Mouse (Mus musculus): Measurements from ENCODE around the gene Zbtb22. TPM values are rescaled to one million over a fixed set of nuclear protein-coding genes. Genes with fewer than 3 reads are reported as not detected.

The Zbtb22 gene
- total RNA-seq, 2 experiments from 2014 or later: 34.3 to 34.4 TPM

DNA sequence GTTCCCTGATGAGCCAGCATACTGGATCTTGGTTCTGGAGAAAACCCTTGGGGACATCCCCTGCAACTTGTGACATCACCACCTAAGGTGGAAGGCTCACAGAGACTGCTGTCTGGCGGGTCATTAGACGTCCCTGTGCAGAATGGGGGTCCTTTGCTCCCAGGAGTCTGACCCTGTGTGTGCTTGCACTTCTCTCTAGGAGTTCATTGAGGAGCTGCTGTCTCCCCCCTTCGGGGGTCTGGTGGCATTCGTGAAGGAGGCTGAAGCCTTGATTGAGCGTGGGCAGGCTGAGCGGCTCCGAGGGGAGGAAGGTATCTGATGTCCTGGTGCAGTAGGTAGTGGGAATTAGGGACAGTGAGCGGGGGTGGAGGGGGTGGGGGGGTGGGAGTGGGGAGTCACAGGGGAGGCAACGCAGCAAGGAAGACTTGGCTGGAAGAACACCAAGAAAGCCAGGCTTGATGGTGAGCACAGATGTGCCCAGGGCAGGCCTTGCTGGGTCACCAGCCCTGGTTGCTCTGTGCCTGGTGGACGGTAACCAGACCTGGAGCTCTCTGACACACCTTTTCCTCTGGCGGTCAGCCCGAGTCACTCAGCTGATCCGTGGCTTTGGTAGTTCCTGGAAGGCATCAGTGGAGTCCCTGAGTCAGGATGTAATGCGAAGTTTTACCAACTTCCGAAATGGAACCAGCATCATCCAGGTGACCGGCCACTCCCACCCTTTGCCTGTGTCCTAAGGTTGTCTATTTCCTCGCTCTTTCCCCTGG lies 49.6 kb downstream of the Zbtb22 start:
- DNase-seq (ENCODE audit: low spot score in 2 of 2): no peak

DNA sequence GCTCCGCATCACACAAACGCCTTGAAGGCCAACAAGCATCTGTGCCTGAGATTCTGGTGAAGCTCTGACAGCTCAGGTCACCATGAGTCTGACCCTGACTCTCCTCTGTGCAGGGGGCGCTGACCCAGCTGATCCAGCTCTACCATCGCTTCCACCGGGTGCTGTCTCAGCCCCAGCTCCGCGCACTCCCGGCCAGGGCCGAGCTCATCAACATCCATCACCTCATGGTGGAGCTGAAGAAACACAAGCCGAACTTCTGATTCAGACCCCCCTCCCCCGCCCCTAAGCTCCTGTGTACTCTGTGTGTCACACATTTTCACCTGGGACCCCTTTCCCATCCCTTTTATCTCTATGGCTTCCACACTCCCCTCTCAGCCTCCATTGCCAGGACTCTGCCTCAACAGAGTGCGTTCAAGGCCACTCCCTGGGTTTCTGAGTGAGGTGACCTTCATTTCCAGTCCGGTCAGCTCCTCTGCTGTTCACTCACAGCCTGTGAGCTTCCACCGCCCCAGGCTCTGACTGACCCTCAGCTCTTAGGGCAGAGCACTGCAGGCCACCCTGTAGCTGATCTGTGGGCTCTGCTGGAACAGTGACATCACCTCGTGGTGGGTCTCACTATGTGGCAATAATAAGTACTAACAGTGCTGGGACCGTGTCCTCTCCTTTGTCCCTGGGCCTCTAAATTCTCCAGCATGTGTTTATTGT lies 50.3 kb downstream of the Zbtb22 start:
- no peak for DNase-seq (ENCODE audit: low spot score in 2 of 2)

DNA sequence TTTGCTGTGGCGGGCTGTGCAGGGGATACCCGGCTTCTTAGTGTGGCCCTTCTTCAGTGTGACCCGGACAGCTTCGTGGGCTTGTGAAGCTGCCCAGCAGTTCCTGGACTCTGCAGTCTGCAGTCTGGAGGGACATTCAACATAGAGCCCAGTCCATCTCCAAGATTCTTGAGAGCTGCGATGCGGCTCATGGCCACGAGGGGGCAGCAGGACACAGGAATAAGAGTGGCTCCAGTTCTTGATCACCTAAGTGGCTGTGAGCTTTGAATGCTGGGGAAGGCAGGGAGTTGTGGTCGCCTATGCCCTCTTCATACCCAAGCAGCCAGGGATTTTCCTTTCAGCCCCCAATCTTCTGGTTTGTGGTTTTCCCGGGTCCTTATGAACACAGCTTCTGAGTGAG lies 52.8 kb downstream of the Zbtb22 start:
- peak in 1 of 2 experiments; percentile 84 for DNase-seq (ENCODE audit: low spot score in 2 of 2)

Small RNA genes lying within 50 kb of the gene (microRNA-seq; reads per million reads assigned to microRNA genes)
- 0 reads per million in 2 experiments for gene Gm27740

Other genes starting within 250 kb of the Zbtb22 start
- gene Hnrnpm, start 229.0 kb upstream of the Zbtb22 start, total RNA-seq (2021): 100 to 1,000 TPM; 136 to 150 TPM
- gene March2, start 197.2 kb upstream of the Zbtb22 start, total RNA-seq (2021): 10 to 100 TPM; 86.2 to 87.1 TPM
- gene Rab11b, start 155.4 kb upstream of the Zbtb22 start, total RNA-seq (2021): 100 to 1,000 TPM; 341 to 345 TPM
- gene Angptl4, start 134.1 kb upstream of the Zbtb22 start, total RNA-seq (2021): 1 to 10 TPM; 2.6 to 3.5 TPM
- 10 to 100 TPM; 27.6 to 28.8 TPM for gene Kank3, start 105.4 kb upstream of the Zbtb22 start, total RNA-seq (2021)
- gene Rps28, start 91.3 kb upstream of the Zbtb22 start, total RNA-seq (2021): 100 to 1,000 TPM; 756 to 834 TPM
- gene Ndufa7, start 91.3 kb upstream of the Zbtb22 start, total RNA-seq (2021): 100 to 1,000 TPM; 199 to 208 TPM
- 10 to 100 TPM; 20.4 to 23.3 TPM for gene Cd320, start 72.8 kb upstream of the Zbtb22 start, total RNA-seq (2021)
- gene Gm7029, start 42.1 kb upstream of the Zbtb22 start, total RNA-seq (2021): not detected
- 1 to 10 TPM; 1.8 to 2.6 TPM for gene Kifc1, start 25.2 kb upstream of the Zbtb22 start, total RNA-seq (2021)
- under 1 TPM in 1 of 2 experiments, not detected in 1; 0.42 TPM for gene Platr17, start 10.8 kb upstream of the Zbtb22 start, total RNA-seq (2021)
- gene Daxx, start 6.5 kb upstream of the Zbtb22 start, total RNA-seq (2021): 10 to 100 TPM; 29.6 to 32.9 TPM
- gene Tapbp, start within 50 bp of the Zbtb22 start, total RNA-seq (2021): 10 to 100 TPM; 38.3 to 38.5 TPM
- gene Rgl2, start 13.6 kb downstream of the Zbtb22 start, total RNA-seq (2021): 10 to 100 TPM; 61.9 to 63.0 TPM
- 10 to 100 TPM; 94.9 to 95.8 TPM for gene Pfdn6, start 24.4 kb downstream of the Zbtb22 start, total RNA-seq (2021)
- 10 to 100 TPM; 13.2 to 15.5 TPM for gene Wdr46, start 24.8 kb downstream of the Zbtb22 start, total RNA-seq (2021)
- gene B3galt4, start 35.6 kb downstream of the Zbtb22 start, total RNA-seq (2021): 1 to 10 TPM; 5.1 to 5.2 TPM
- gene Vps52, start 39.9 kb downstream of the Zbtb22 start, total RNA-seq (2021): 10 to 100 TPM; 76.1 to 79.8 TPM
- 100 to 1,000 TPM; 319 to 336 TPM for gene Rps18, start 40.1 kb downstream of the Zbtb22 start, total RNA-seq (2021)
- gene H2-K1, start 84.4 kb downstream of the Zbtb22 start, total RNA-seq (2021): 10 to 100 TPM; 25.5 to 26.9 TPM
- gene Ring1, start 108.8 kb downstream of the Zbtb22 start, total RNA-seq (2021): 10 to 100 TPM; 39.0 to 40.8 TPM
- 10 to 100 TPM; 59.7 to 63.9 TPM for gene H2-Ke6, start 112.2 kb downstream of the Zbtb22 start, total RNA-seq (2021)
- gene Slc39a7, start 115.8 kb downstream of the Zbtb22 start, total RNA-seq (2021): 100 to 1,000 TPM in 1 of 2 experiments, 10 to 100 TPM in 1; 90.7 to 105 TPM
- gene Rxrb, start 115.9 kb downstream of the Zbtb22 start, total RNA-seq (2021): 10 to 100 TPM; 77.1 to 85.8 TPM
- gene Col11a2, start 123.5 kb downstream of the Zbtb22 start, total RNA-seq (2021): 10 to 100 TPM; 22.5 to 23.4 TPM
- gene H2-Oa, start 176.4 kb downstream of the Zbtb22 start, total RNA-seq (2021): not detected
- 10 to 100 TPM; 27.4 to 32.5 TPM for gene H2-DMa, start 203.6 kb downstream of the Zbtb22 start, total RNA-seq (2021)
- gene Brd2, start 206.7 kb downstream of the Zbtb22 start, total RNA-seq (2021): 100 to 1,000 TPM; 184 to 185 TPM
- 1 to 10 TPM; 1.3 to 1.6 TPM for gene H2-DMb2, start 227.4 kb downstream of the Zbtb22 start, total RNA-seq (2021)
- gene H2-DMb1, start 237.2 kb downstream of the Zbtb22 start, total RNA-seq (2021): 1 to 10 TPM; 3.2 to 3.8 TPM